Mouse (Mus musculus): ENCODE data around the gene Htatsf1. TPM values are rescaled to one million over a fixed set of nuclear protein-coding genes. Genes with fewer than 3 reads are reported as not detected.

Htatsf1 gene
- total and polyA plus RNA-seq, 2 experiments = 6.1 to 16.2 TPM

- TF ChIP-seq CTCF (IDR thresholded peaks at IDR 0.05; ENCODE audit: low read depth, low read length) (no peak), POLR2A (IDR thresholded peaks at IDR 0.05; ENCODE audit: extremely low read depth, insufficient read depth, low read length) (no peak)
- Histone ChIP-seq H3K4me1 (ENCODE audit: control insufficient read depth, insufficient read depth, low read length) (no peaks in the 10 kb centered on the region), H3K27me3 (ENCODE audit: control insufficient read depth, insufficient read depth, low read length) (no peaks in the 10 kb centered on the region), H3K79me2 (ENCODE audit: control insufficient read depth, insufficient read depth, low read length) (no peaks in the 10 kb centered on the region), H3K9ac (ENCODE audit: low read depth, low read length) (no peak overlapping the region), H3K36me3 (ENCODE audit: control insufficient read depth, insufficient read depth, low read length) (no peaks in the 10 kb centered on the region), H3K27ac (replicated peaks; ENCODE audit: insufficient read depth, low read depth, low read length) (no peak overlapping the region), H3K4me3 (ENCODE audit: insufficient read depth, low read depth, low read length) (no peak overlapping the region)
- WGBS = 80% methylated on average over 5 of the region's 5 CpGs
- DNase-seq (ENCODE audit: extremely low read depth, low read depth, low spot score) = no peak
These were observed 28.1 kb downstream of the Htatsf1 start for GRCm38 (mm10) chrX:57081496-57081895.

- TF ChIP-seq POLR2A (IDR thresholded peaks at IDR 0.05; ENCODE audit: extremely low read depth, insufficient read depth, low read length) (no peak), CTCF (IDR thresholded peaks at IDR 0.05; ENCODE audit: low read depth, low read length) (no peak)
- Histone ChIP-seq H3K4me3 (ENCODE audit: insufficient read depth, low read depth, low read length) (no peak within 1 kb of the TSS), H3K79me2 (ENCODE audit: control insufficient read depth, insufficient read depth, low read length) (no peaks in the 10 kb centered on the region), H3K27ac (replicated peaks; ENCODE audit: insufficient read depth, low read depth, low read length) (no peak within 1 kb of the TSS), H3K4me1 (ENCODE audit: control insufficient read depth, insufficient read depth, low read length) (no peaks in the 10 kb centered on the region), H3K27me3 (ENCODE audit: control insufficient read depth, insufficient read depth, low read length) (no peaks in the 10 kb centered on the region), H3K36me3 (ENCODE audit: control insufficient read depth, insufficient read depth, low read length) (no peaks in the 10 kb centered on the region), H3K9ac (ENCODE audit: low read depth, low read length) (no peak within 1 kb of the TSS)
- WGBS = 76% methylated on average over 4 of the region's 4 CpGs
- DNase-seq (ENCODE audit: extremely low read depth, low read depth, low spot score) = no peak
These were observed 34.4 kb downstream of the Htatsf1 start, which contains the start of gene Vgll1 for GRCm38 (mm10) chrX:57087806-57088205. TSS of gene Vgll1 (plus strand) at chrX:57088106.

GRCm38 (mm10) chrX:57103415-57103814, 50.0 kb downstream of the Htatsf1 start:
- Histone ChIP-seq H3K9ac (ENCODE audit: low read depth, low read length) (no peak overlapping the region), H3K27me3 (ENCODE audit: control insufficient read depth, insufficient read depth, low read length) (no peaks in the 10 kb centered on the region), H3K79me2 (ENCODE audit: control insufficient read depth, insufficient read depth, low read length) (no peaks in the 10 kb centered on the region), H3K4me3 (ENCODE audit: insufficient read depth, low read depth, low read length) (no peak overlapping the region), H3K27ac (replicated peaks; ENCODE audit: insufficient read depth, low read depth, low read length) (no peak overlapping the region), H3K4me1 (ENCODE audit: control insufficient read depth, insufficient read depth, low read length) (no peaks in the 10 kb centered on the region), H3K36me3 (ENCODE audit: control insufficient read depth, insufficient read depth, low read length) (no peaks in the 10 kb centered on the region)
- DNase-seq (ENCODE audit: extremely low read depth, low read depth, low spot score) = no peak
- TF ChIP-seq CTCF (IDR thresholded peaks at IDR 0.05; ENCODE audit: low read depth, low read length) (no peak), POLR2A (IDR thresholded peaks at IDR 0.05; ENCODE audit: extremely low read depth, insufficient read depth, low read length) (no peak)
- WGBS = 90% methylated on average over 1 of the region's 1 CpGs

GRCm38 (mm10) chrX:57106956-57107355, 53.6 kb downstream of the Htatsf1 start:
- no peak for DNase-seq (ENCODE audit: extremely low read depth, low read depth, low spot score)
- Histone ChIP-seq H3K4me3 (ENCODE audit: insufficient read depth, low read depth, low read length) (no peak overlapping the region), H3K27ac (replicated peaks; ENCODE audit: insufficient read depth, low read depth, low read length) (no peak overlapping the region), H3K36me3 (ENCODE audit: control insufficient read depth, insufficient read depth, low read length) (no peaks in the 10 kb centered on the region), H3K4me1 (ENCODE audit: control insufficient read depth, insufficient read depth, low read length) (no peaks in the 10 kb centered on the region), H3K79me2 (ENCODE audit: control insufficient read depth, insufficient read depth, low read length) (no peaks in the 10 kb centered on the region), H3K27me3 (ENCODE audit: control insufficient read depth, insufficient read depth, low read length) (no peaks in the 10 kb centered on the region), H3K9ac (ENCODE audit: low read depth, low read length) (no peak overlapping the region)
- TF ChIP-seq POLR2A (IDR thresholded peaks at IDR 0.05; ENCODE audit: extremely low read depth, insufficient read depth, low read length) (no peak), CTCF (IDR thresholded peaks at IDR 0.05; ENCODE audit: low read depth, low read length) (no peak)
- 87% methylated on average over 3 of the region's 3 CpGs for WGBS

Other genes starting within 250 kb of the Htatsf1 start
- 0.07 and 0.09 TPM in 2 replicates for gene Map7d3, start 231.3 kb upstream of the Htatsf1 start, total RNA-seq (2014; rRNA removed)
- gene Map7d3, start 231.3 kb upstream of the Htatsf1 start, polyA plus RNA-seq (2012; rRNA removed) = not detected in 2 replicates
- gene Adgrg4, start 183.4 kb upstream of the Htatsf1 start, total RNA-seq (2014; rRNA removed) = not detected in 2 replicates
- not detected in 2 replicates for gene Adgrg4, start 183.4 kb upstream of the Htatsf1 start, polyA plus RNA-seq (2012; rRNA removed)
- gene Brs3, start 10.5 kb upstream of the Htatsf1 start, total RNA-seq (2014; rRNA removed) = not detected in 2 replicates
- gene Brs3, start 10.5 kb upstream of the Htatsf1 start, polyA plus RNA-seq (2012; rRNA removed) = not detected in 2 replicates
- not detected in 2 replicates for gene Vgll1, start 34.5 kb downstream of the Htatsf1 start, total RNA-seq (2014; rRNA removed)
- not detected in 2 replicates for gene Vgll1, start 34.5 kb downstream of the Htatsf1 start, polyA plus RNA-seq (2012; rRNA removed)
- 0.07 and 0.18 TPM in 2 replicates for gene Cd40lg, start 158.6 kb downstream of the Htatsf1 start, total RNA-seq (2014; rRNA removed)
- 0.11 TPM in 1 of 2 replicates, not detected in the other for gene Cd40lg, start 158.6 kb downstream of the Htatsf1 start, polyA plus RNA-seq (2012; rRNA removed)

Measured in liver, adult 2 months (tissue).